Mouse (Mus musculus) intestine, postnatal 0 days (tissue): ENCODE measurements around the gene Il31. TPM values are rescaled to one million over a fixed set of nuclear protein-coding genes. Genes with fewer than 3 reads are reported as not detected.
"Not testable (repeated sequence)": the region's sequence is repeated elsewhere in the genome, so short reads cannot be mapped to it uniquely, and the experiment has no call there.

Experiments
- ATAC-seq: fragments of 200-750 bp; cut with Nextera tagmentation; 2 replicates; pipeline ENCODE4 v1.8.0; 2017; ENCODE audit warnings: mild to moderate bottlenecking, moderate TSS enrichment, moderate library complexity
- H3K27ac ChIP-seq: fragments of 300-500 bp; sonication (generic); 2 replicates; pipeline ENCODE4 v1.5.1; 2014; ENCODE audit warnings: mild to moderate bottlenecking, low read depth, low read length, moderate library complexity
- H3K27me3 ChIP-seq: fragments of 300-500 bp; sonication (generic); replicated peaks from 2 replicates; pipeline ENCODE4 v1.6.1; 2014; ENCODE audit warnings: low read length, mixed read lengths; ENCODE audit not compliant: control insufficient read depth, insufficient read depth
- H3K36me3 ChIP-seq: fragments of 300-500 bp; sonication (generic); 2 replicates; pipeline ENCODE4 v1.6.1; 2014; ENCODE audit warnings: mild to moderate bottlenecking, moderate library complexity; ENCODE audit not compliant: control insufficient read depth, insufficient read depth
- H3K4me1 ChIP-seq: fragments of 300-500 bp; sonication (generic); replicated peaks from 2 replicates; pipeline ENCODE4 v1.6.1; 2014; ENCODE audit warnings: antibody characterized with exemption, low read length, mixed read lengths; ENCODE audit not compliant: control insufficient read depth, insufficient read depth
- H3K4me2 ChIP-seq: fragments of 300-500 bp; sonication (generic); replicated peaks from 2 replicates; pipeline ENCODE4 v1.6.1; 2014; ENCODE audit warnings: low read depth, mild to moderate bottlenecking, moderate library complexity
- H3K4me3 ChIP-seq: fragments of 300-500 bp; sonication (generic); 2 replicates; pipeline ENCODE4 v1.5.1; 2014; ENCODE audit warnings: low read depth, low read length
- H3K9ac ChIP-seq: fragments of 300-500 bp; sonication (generic); 2 replicates; pipeline ENCODE4 v1.6.1; 2014; ENCODE audit warnings: mild to moderate bottlenecking, low read depth, low read length
- H3K9me3 ChIP-seq: fragments of 300-500 bp; sonication (generic); 2 replicates; pipeline ENCODE4 v1.6.1; 2016; ENCODE audit warnings: mixed run types; ENCODE audit not compliant: control insufficient read depth
- CTCF ChIP-seq: sonication (generic); IDR thresholded peaks from 2 replicates; pipeline ENCODE4 v1.5.1; 2016; ENCODE audit warnings: low read depth, mild to moderate bottlenecking, control low read depth, antibody characterized with exemption, moderate library complexity
- WGBS: fragments of 180-500 bp; shearing (Covaris S2); extraction: QIAGEN DNeasy Blood & Tissue Kit; methylation state at CpG from one replicate; pipeline ENCODE4 v1.1.7; 2014; 5-methylcytosine and 5-hydroxymethylcytosine counted together
- polyA plus RNA-seq: library from polyadenylated mRNA; unstranded; fragments of >200 nt; fragmentation: Nextera tagmentation; extraction: Ambion mirVana; gene quantifications from 2 replicates; pipeline ENCODE4 v1.2.1, GENCODE M21; 2015

Il31 gene
- polyA plus RNA-seq, 1 experiment from 2014 or later: not detected

DNA sequence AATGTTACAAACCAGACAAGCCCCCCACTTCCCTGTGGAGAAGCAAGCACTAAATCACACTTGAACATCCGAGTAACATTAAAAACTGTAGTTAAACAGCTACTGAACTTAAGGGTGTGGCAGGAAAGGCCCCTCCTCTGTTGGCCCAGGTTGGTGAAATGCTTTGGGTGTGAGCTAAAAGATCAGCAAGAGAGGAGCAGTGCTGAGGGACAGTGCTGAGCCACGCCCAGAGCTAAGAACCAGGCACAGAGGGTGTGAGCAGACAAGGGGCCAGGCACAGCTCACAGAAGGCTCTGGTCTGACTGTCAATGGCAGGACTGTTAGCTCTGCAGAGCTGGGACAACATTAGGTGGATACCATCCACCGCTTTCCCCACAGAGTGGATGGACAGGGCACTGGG, 22.8 kb upstream of the Il31 start:
- Histone ChIP-seq H3K4me2 (no peak overlapping the region), H3K27ac (no peak overlapping the region), H3K27me3 (peaks cover 17% of the 10 kb centered on the region; the same call in 1 of the 2 replicates), H3K9ac (no peak overlapping the region), H3K36me3 (peaks cover 10% of the 10 kb centered on the region; the same call in 1 of the 2 replicates), H3K9me3 (no peaks in the 10 kb centered on the region), H3K4me3 (no peak overlapping the region), H3K4me1 (0 out of 2 replicates have a peak, but pooled peaks cover 4% of the 10 kb centered on the region)
- TF ChIP-seq CTCF: no peak
- ATAC-seq: no peak
- WGBS: 48% methylated on average over 3 of the region's 3 CpGs

DNA sequence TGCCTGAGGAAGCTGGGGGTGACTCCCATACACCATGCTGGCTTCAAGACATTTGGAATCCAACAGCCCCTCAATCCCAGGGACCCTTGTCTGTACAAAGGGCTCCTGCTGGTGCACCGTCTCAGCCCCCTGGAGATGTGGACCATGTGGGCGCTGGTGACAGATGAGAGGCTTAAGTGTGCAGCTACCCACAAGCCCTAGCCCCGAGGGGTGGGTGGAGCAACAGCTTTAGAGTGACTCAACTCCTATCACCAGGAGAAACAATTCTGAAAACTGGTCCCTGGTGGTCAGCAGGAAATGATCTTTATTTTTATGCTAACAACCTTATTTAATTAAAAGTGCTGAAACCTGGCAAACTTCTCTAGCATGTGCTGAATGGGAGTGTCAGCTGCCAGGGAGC, 22.1 kb upstream of the Il31 start:
- not testable (repeated sequence) for H3K9me3 ChIP-seq, H3K4me2 ChIP-seq, ATAC-seq

DNA sequence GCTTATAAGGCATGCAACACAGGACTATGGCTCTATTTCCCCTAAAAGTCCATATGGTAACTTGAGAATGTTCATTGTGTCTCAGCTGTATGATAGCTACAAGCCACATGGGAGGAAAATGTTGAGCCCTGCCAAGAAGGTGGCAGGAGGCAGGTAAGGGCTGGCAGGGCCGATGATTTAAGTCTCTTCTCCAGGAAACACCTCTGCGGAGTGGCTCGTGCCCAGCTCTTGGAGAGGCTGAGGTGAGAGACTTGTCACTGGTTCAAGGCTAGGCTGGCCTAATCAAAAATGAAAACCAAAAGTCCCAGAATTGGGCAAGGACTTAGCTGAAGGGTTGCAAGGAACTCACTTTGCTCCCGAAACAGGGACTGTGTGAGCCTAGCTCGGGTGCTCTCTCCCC, 20.9 kb upstream of the Il31 start, which contains the start of gene B3gnt4:
B3gnt4 (plus strand) TSS at position 301 of the 400 bp plus-strand sequence.
- TF ChIP-seq CTCF: no peak
- Histone ChIP-seq H3K9me3 (no peaks in the 10 kb centered on the region), H3K27me3 (peaks cover 19% of the 10 kb centered on the region; the same call in 1 of the 2 replicates), H3K9ac (no peak within 1 kb of the TSS), H3K4me3 (no peak within 1 kb of the TSS), H3K4me1 (0 out of 2 replicates have a peak, but pooled peaks cover 4% of the 10 kb centered on the region), H3K27ac (no peak within 1 kb of the TSS), H3K4me2 (no peak within 1 kb of the TSS), H3K36me3 (no peaks in the 10 kb centered on the region; the same call in 1 of the 2 replicates)
- ATAC-seq: no peak
- WGBS: 92% methylated on average over 5 of the region's 5 CpGs

More for the DNA sequence above, 22.1 kb upstream of the Il31 start:
- not testable (repeated sequence) for H3K9ac ChIP-seq, H3K4me3 ChIP-seq, H3K4me1 ChIP-seq, H3K36me3 ChIP-seq, H3K27ac ChIP-seq
- WGBS: 87% methylated on average over 3 of the region's 3 CpGs
- peaks cover 17% of the 10 kb centered on the region; the same call in 1 of the 2 replicates for H3K27me3 ChIP-seq

DNA sequence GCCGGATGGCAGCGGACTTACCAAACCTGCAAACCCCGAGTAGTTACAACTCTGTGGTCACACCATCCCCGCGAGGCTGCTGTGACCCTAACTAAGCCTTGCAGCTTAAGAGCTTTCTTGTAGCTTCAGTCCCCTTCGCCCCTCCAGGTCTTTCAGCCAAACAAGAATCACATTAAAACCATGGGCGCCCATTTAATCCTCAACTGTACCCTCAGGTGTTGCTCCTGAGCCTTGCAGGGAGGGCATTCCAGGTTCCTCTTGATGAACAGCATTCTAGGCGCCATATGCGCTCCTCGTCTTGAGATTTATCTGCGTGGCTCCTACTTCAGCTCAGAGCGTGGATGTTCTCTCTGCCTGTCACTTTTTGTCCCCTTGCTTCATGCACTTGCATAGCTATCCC, 19.6 kb upstream of the Il31 start:
- 12% methylated on average over 12 of the region's 12 CpGs for WGBS

DNA sequence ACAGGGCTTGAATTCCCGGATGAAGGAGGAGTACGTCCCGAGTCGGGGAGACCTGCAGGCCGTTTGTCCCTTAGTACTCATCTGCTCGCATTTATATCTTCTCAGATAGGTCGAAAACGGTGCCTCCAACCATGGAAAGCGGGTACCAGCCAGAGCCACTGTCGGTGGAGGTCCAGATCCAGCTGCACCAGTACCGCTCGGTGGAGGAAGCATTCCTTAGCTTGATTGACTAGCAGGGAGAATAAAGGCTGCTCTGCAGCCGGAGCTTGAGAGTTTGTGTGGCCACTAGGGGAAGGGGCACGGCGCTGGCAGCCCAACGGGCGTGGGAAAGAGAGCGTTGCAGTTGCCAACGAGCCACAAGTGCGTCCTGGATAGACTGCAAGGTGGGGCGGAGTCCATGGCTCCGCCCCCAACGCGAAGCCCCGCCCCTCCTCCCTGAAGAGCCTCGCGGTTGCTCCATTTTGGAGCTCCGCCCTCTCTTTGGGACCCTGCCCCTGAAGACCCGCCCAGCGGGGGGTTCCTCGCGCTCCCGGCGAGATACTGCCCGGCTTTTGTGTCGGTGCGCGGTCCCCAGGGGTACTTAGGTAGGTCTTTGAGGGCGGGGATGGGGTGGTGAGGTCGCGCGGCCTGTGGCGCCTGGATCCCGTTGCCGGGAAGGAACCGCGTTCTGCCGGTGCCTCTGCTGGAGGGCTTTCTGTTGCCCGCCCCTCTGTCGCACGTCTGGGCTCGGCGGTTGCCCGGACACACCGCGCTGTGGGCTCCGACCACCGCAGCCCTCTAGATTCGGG, 18.8 kb upstream of the Il31 start:
- peak; percentile 66 for ATAC-seq
- peak; percentile 31; the same call in 1 of the 2 replicates for TF ChIP-seq CTCF
- WGBS: under 1% methylated on average over 59 of the region's 59 CpGs

More for the DNA sequence above, 19.6 kb upstream of the Il31 start:
- H3K4me2 ChIP-seq: peak overlapping the region; percentile 91
- 0 out of 2 replicates have a peak overlapping the region, but pooled peaks have one; percentile 11 for H3K9ac ChIP-seq
- H3K27me3 ChIP-seq: peaks cover 22% of the 10 kb centered on the region; the same call in 1 of the 2 replicates
- H3K4me1 ChIP-seq: 0 out of 2 replicates have a peak, but pooled peaks cover 4% of the 10 kb centered on the region
- no peak for ATAC-seq
- TF ChIP-seq CTCF: no peak
- H3K4me3 ChIP-seq: peak overlapping the region; percentile 56
- no peaks in the 10 kb centered on the region; the same call in 1 of the 2 replicates for H3K36me3 ChIP-seq
- H3K9me3 ChIP-seq: no peaks in the 10 kb centered on the region
- H3K27ac ChIP-seq: no peak overlapping the region

DNA sequence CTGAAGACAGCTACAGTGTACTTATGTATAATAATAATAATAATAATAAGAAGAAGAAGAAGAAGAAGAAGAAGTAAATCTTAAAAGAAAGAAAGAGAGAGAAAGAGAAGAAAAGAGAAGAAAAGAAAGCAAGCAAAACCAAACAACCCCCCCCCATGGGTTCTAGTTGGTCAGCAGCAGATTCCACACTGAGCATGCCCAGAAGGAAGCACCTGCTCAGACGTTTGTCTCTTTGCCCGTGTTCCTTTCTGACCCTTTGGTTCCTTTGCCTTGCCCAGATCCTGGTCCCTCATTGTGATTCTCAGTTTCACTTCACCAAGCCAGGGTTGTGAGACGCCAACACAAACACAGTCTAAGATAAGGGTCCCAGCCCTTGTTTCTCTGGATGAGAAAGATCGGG, 12.7 kb upstream of the Il31 start:
- H3K4me2 ChIP-seq: no peak overlapping the region
- WGBS: 43% methylated on average over 4 of the region's 4 CpGs
- no peak for ATAC-seq
- no peak overlapping the region for H3K27ac ChIP-seq
- TF ChIP-seq CTCF: no peak
- H3K36me3 ChIP-seq: no peaks in the 10 kb centered on the region
- no peak overlapping the region for H3K9ac ChIP-seq
- 0 out of 2 replicates have a peak, but pooled peaks cover 4% of the 10 kb centered on the region for H3K4me1 ChIP-seq
- no peak overlapping the region for H3K4me3 ChIP-seq
- no peaks in the 10 kb centered on the region for H3K9me3 ChIP-seq
- H3K27me3 ChIP-seq: peaks cover 5% of the 10 kb centered on the region; the same call in 1 of the 2 replicates

More for the DNA sequence above, 18.8 kb upstream of the Il31 start:
- peak overlapping the region; percentile 91 for H3K4me2 ChIP-seq
- peak overlapping the region; percentile 11; the same call in 1 of the 2 replicates for H3K9ac ChIP-seq
- H3K9me3 ChIP-seq: no peaks in the 10 kb centered on the region
- peaks cover 22% of the 10 kb centered on the region; the same call in 1 of the 2 replicates for H3K27me3 ChIP-seq
- H3K4me3 ChIP-seq: peak overlapping the region; percentile 56
- no peaks in the 10 kb centered on the region; the same call in 1 of the 2 replicates for H3K36me3 ChIP-seq
- H3K27ac ChIP-seq: no peak overlapping the region
- H3K4me1 ChIP-seq: 0 out of 2 replicates have a peak, but pooled peaks cover 4% of the 10 kb centered on the region
